Mouse (Mus musculus) spleen, adult 18-20 months (tissue): Measurements from ENCODE around the gene Nppb.

Experiments used
- DNase-seq, 2 experiments: peaks; one replicate each; pipeline ENCODE4 v3.0.0; 2022; ENCODE audit warnings: mixed read lengths in 2 of 2

Nppb gene

GRCm38 (mm10) chr4:147985205-147986132 lies at the start of gene Nppb:
Gene Nppb, plus strand, starts transcription at chr4:147985788.
- DNase-seq = no peak

- no peak for DNase-seq
These were observed 49.7 kb upstream of the Nppb start for GRCm38 (mm10) chr4:147935904-147936303.

GRCm38 (mm10) chr4:147936331-147936954 lies 49.1 kb upstream of the Nppb start, which contains the start of gene Plod1:
Gene Plod1, minus strand, starts transcription at chr4:147936767.
- DNase-seq = peak; percentile 70 to 84

- DNase-seq = no peak
These were observed 48.6 kb upstream of the Nppb start for GRCm38 (mm10) chr4:147937021-147937420.

GRCm38 (mm10) chr4:147937486-147937885 lies 48.1 kb upstream of the Nppb start:
- DNase-seq = no peak

- DNase-seq = no peak
These were observed 47.2 kb upstream of the Nppb start for GRCm38 (mm10) chr4:147938148-147939096.

- no peak for DNase-seq
These were observed 45.5 kb upstream of the Nppb start for GRCm38 (mm10) chr4:147940111-147940510.

- peak; percentile 78 to 80 for DNase-seq
These were observed 45.0 kb upstream of the Nppb start, which contains the start of gene 2510039O18Rik for GRCm38 (mm10) chr4:147940576-147941044. Gene 2510039O18Rik, plus strand, starts transcription at chr4:147940895.

GRCm38 (mm10) chr4:147941045-147942020 lies 44.3 kb upstream of the Nppb start:
- peak in 1 of 2 experiments; percentile 36 for DNase-seq

- DNase-seq = no peak
These were observed 42.6 kb upstream of the Nppb start for GRCm38 (mm10) chr4:147943005-147943404.

GRCm38 (mm10) chr4:147947511-147947910 lies 38.1 kb upstream of the Nppb start:
- no peak for DNase-seq

- no peak for DNase-seq
These were observed 32.0 kb upstream of the Nppb start for GRCm38 (mm10) chr4:147953590-147953989.

GRCm38 (mm10) chr4:147957141-147957540 lies 28.4 kb upstream of the Nppb start:
- no peak for DNase-seq

GRCm38 (mm10) chr4:147959881-147960831 lies 25.4 kb upstream of the Nppb start:
- peak; percentile 21 to 57 for DNase-seq

- DNase-seq = no peak
These were observed 22.8 kb upstream of the Nppb start for GRCm38 (mm10) chr4:147962781-147963180.

GRCm38 (mm10) chr4:147963623-147964022 lies 22.0 kb upstream of the Nppb start:
- no peak for DNase-seq

GRCm38 (mm10) chr4:147965712-147966111 lies 19.9 kb upstream of the Nppb start:
- DNase-seq = no peak

- no peak for DNase-seq
These were observed 16.8 kb upstream of the Nppb start for GRCm38 (mm10) chr4:147968816-147969215.

- no peak for DNase-seq
These were observed 16.3 kb upstream of the Nppb start for GRCm38 (mm10) chr4:147969337-147969736.

GRCm38 (mm10) chr4:147976237-147976636 lies 9.4 kb upstream of the Nppb start:
- DNase-seq = no peak
